30 mouse cellular contexts compared by ENCODE assay signal in the genomic region with DNA sequence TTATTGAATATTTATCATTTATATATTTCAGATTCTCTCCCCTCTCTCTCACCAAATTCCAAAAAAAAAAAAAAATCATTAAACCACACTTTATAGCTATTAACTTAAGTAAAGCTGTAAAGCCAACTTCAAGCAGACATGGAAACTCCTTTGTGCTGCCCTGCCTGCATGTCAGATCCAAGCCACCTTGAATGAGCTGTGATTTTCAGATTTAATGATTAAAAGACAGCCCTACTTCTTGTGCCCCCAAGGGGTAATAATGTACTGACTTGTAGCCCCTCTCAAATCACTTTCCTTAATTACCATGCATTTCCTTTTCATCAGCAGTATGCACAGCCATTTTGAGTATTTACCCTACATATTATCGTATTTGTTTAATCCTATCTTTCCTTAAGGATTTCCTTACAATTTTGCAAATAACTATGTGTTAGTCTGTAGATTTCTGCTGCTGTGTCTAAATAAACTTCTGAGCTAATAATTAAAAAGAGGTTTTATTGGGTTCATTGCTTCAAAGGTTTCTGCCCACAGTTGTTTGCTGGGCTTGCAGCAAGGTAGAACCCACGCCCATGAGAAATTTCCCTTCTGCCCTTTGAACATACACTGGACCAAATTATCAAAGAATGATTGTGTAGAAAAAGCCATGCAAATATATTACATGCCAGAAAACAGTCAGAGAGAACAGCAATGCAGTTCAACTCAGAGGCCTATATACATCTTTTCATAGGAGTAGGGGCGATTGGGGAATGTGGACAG. TPM values are rescaled to one million over a fixed set of nuclear protein-coding genes. Genes with fewer than 3 reads are reported as not detected.
DNase-seq lines count a peak whose midpoint lies in the region; ATAC-seq and TF ChIP-seq lines count a peak whose summit lies in the region.
"Had no signal": no experiment of that assay in that cellular context is flagged by ENCODE, and none has a peak within 500 bp of the region (broad histone marks: within the 10 kb centered on the region; RNA-seq: fewer than 3 reads in every experiment).

No protein-coding gene starts in this region.

- H3K9ac ChIP-seq in kidney, postnatal 0 days (ENCODE audit: low read depth, low read length), result no peak overlapping the region
- H3K9ac ChIP-seq in hindbrain, postnatal 0 days (replicated peaks; ENCODE audit: low read length), result no peak overlapping the region
- H3K9ac ChIP-seq: forebrain, embryonic 12.5 days; hindbrain, embryonic 12.5 days; liver, embryonic 13.5 days had no signal

- H3K4me2 ChIP-seq in kidney, postnatal 0 days (ENCODE audit: low read length), result no peak overlapping the region
- H3K4me2 ChIP-seq in hindbrain, postnatal 0 days (ENCODE audit: low read depth, low read length), result no peak overlapping the region
- H3K4me2 ChIP-seq: forebrain, embryonic 12.5 days; hindbrain, embryonic 12.5 days; liver, embryonic 13.5 days had no signal

- H3K4me3 ChIP-seq in kidney, postnatal 0 days (replicated peaks; ENCODE audit: low read depth, low read length), result no peak overlapping the region
- H3K4me3 ChIP-seq in hindbrain, postnatal 0 days (ENCODE audit: low read length), result no peak overlapping the region
- H3K4me3 ChIP-seq: forebrain, embryonic 12.5 days; hindbrain, embryonic 12.5 days; layer of hippocampus, adult 2 months; left cerebral cortex, adult 2 months; liver, embryonic 13.5 days had no signal

- no peaks in the 10 kb centered on the region for H3K36me3 ChIP-seq in kidney, postnatal 0 days (ENCODE audit: insufficient read depth, low read length)
- H3K36me3 ChIP-seq in hindbrain, postnatal 0 days (ENCODE audit: insufficient read depth, low read length), result no peaks in the 10 kb centered on the region
- H3K36me3 ChIP-seq: forebrain, embryonic 12.5 days; hindbrain, embryonic 12.5 days; liver, embryonic 13.5 days had no signal

- peak; percentile 72; the same call in 1 of the 2 replicates for ATAC-seq in kidney, postnatal 0 days (replicated peaks; ENCODE audit: low FRiP score, low read depth)
- ATAC-seq in hindbrain, postnatal 0 days, result no peak
- no peak for ATAC-seq in CD4-positive, CD25-positive, alpha-beta regulatory T cell, adult 4 months
- ATAC-seq: Patski had no signal

- WGBS in kidney, postnatal 0 days, result 69% methylated on average over 3 of the region's 3 CpGs
- 32% methylated on average over 3 of the region's 3 CpGs for WGBS in large intestine, adult 2 months
- 89% methylated on average over 3 of the region's 3 CpGs for WGBS in hindbrain, postnatal 0 days

- H3K9me3 ChIP-seq in kidney, postnatal 0 days (replicated peaks; ENCODE audit: low read length), result no peaks in the 10 kb centered on the region
- no peaks in the 10 kb centered on the region for H3K9me3 ChIP-seq in hindbrain, postnatal 0 days (ENCODE audit: low read length)
- H3K9me3 ChIP-seq: forebrain, embryonic 12.5 days; hindbrain, embryonic 12.5 days; liver, embryonic 13.5 days had no signal

- no peaks in the 10 kb centered on the region for H3K27me3 ChIP-seq in kidney, postnatal 0 days (ENCODE audit: insufficient read depth, low read length)
- no peaks in the 10 kb centered on the region for H3K27me3 ChIP-seq in hindbrain, postnatal 0 days (ENCODE audit: insufficient read depth, low read length)
- H3K27me3 ChIP-seq: forebrain, embryonic 12.5 days; hindbrain, embryonic 12.5 days; liver, embryonic 13.5 days; Patski had no signal

- peak; percentile 52 for DNase-seq in kidney, adult 11 months
- no peak for DNase-seq in kidney, postnatal 4 days
- peak; percentile 52 to 78 for DNase-seq in kidney, adult 8-10 months
- peak; percentile 36 for DNase-seq in kidney, postnatal 0 days (ENCODE audit: low spot score)
- peak; percentile 6 for DNase-seq in large intestine, adult 2 months (ENCODE audit: low read depth, low spot score)
- DNase-seq in hindbrain, postnatal 0 days (ENCODE audit: low spot score), result no peak
- DNase-seq in B cell, adult 2 months, result no peak
- DNase-seq: adrenal gland, postnatal 14 days; cerebellum, adult 11-12 months; cerebellum, postnatal 10 days; gastrocnemius, postnatal 14 days; heart, postnatal 14 days; left cerebral cortex, postnatal 4 days; liver, embryonic 13.5 days; lung, adult 2 months; lung, postnatal 10 days; midbrain, embryonic 14.5 days; thymus, adult 2 months; thymus, postnatal 36 days had no signal

- no peak for TF ChIP-seq CTCF in kidney, postnatal 0 days (IDR thresholded peaks at IDR 0.05; ENCODE audit: low read depth)
- no peak for TF ChIP-seq CTCF in hindbrain, postnatal 0 days (IDR thresholded peaks at IDR 0.05; ENCODE audit: low read depth)

- no peak overlapping the region for H3K27ac ChIP-seq in kidney, postnatal 0 days
- no peak overlapping the region for H3K27ac ChIP-seq in hindbrain, postnatal 0 days
- H3K27ac ChIP-seq: forebrain, embryonic 12.5 days; hindbrain, embryonic 12.5 days; layer of hippocampus, adult 2 months; left cerebral cortex, adult 2 months; liver, embryonic 13.5 days; macrophage had no signal

- no peaks in the 10 kb centered on the region for H3K4me1 ChIP-seq in kidney, postnatal 0 days (replicated peaks; ENCODE audit: insufficient read depth, low read length)
- H3K4me1 ChIP-seq in hindbrain, postnatal 0 days (ENCODE audit: insufficient read depth, low read length), result no peaks in the 10 kb centered on the region
- H3K4me1 ChIP-seq: forebrain, embryonic 12.5 days; hindbrain, embryonic 12.5 days; liver, embryonic 13.5 days had no signal

RNA-seq across cellular contexts. Expression of a gene that starts 12.6 kb away (rescaled TPM):
- 17.3 and 20.8 TPM in 2 replicates for polyA plus RNA-seq in kidney, postnatal 0 days (2015; fragmentation: Nextera tagmentation; extraction: Ambion mirVana)
- polyA plus RNA-seq in large intestine, adult 2 months (2012; rRNA removed), result 0.24 and 0.36 TPM in 2 replicates
- 25.2 and 30.6 TPM in 2 replicates for total RNA-seq in hindbrain, postnatal 0 days (2014; rRNA removed)
- 7.4 and 8.3 TPM in 2 replicates for polyA plus RNA-seq in hindbrain, postnatal 0 days (2015; fragmentation: Nextera tagmentation; extraction: Ambion mirVana)
- not detected for polyA plus RNA-seq in CD4-positive, CD25-positive, alpha-beta regulatory T cell, adult 4 months (2017; shearing (Covaris generic))
- total RNA-seq: common myeloid progenitor, adult 5-6 weeks; granulocyte monocyte progenitor cell, adult 5-6 weeks; MEL had no signal
- polyA plus RNA-seq: heart, embryonic 14.5 days; macrophage; Patski had no signal

Comparison
In these comparisons a context has a peak if more than half of its experiments do, and no peak if none do; other contexts are left out.
1. DNase-seq: peak in kidney, adult 11 months (single experiment), kidney, adult 8-10 months (2 of 2), kidney, postnatal 0 days (single experiment) and large intestine, adult 2 months (single experiment); none in kidney, postnatal 4 days (0 of 2), hindbrain, postnatal 0 days (single experiment) and B cell, adult 2 months (0 of 2).